Mouse (Mus musculus): ENCODE measurements around the gene Ddx11.

Gene Ddx11

GRCm38 (mm10) chr17:66123066-66123815 lies at the start of gene Ddx11:
TSS of gene Ddx11 (plus strand) at chr17:66123520.
- peak; percentile 99 for DNase-seq

GRCm38 (mm10) chr17:66073971-66074370 lies 49.3 kb upstream of the Ddx11 start:
- DNase-seq, result peak; percentile 25

- DNase-seq, result no peak
These were observed 47.5 kb upstream of the Ddx11 start for GRCm38 (mm10) chr17:66075827-66076173.

GRCm38 (mm10) chr17:66076174-66076927 lies 47.0 kb upstream of the Ddx11 start:
- DNase-seq, result no peak

GRCm38 (mm10) chr17:66076934-66077333 lies 46.4 kb upstream of the Ddx11 start, which contains the start of gene Ankrd12:
TSS of gene Ankrd12 (minus strand) at chr17:66077089.
- DNase-seq, result peak; percentile 100

GRCm38 (mm10) chr17:66077437-66077850 lies 45.9 kb upstream of the Ddx11 start:
- DNase-seq, result no peak

- peak; percentile 72 for DNase-seq
These were observed 38.8 kb upstream of the Ddx11 start for GRCm38 (mm10) chr17:66084486-66084885.

GRCm38 (mm10) chr17:66085038-66085437 lies 38.3 kb upstream of the Ddx11 start:
- no peak for DNase-seq

- no peak for DNase-seq
These were observed 33.1 kb upstream of the Ddx11 start for GRCm38 (mm10) chr17:66090251-66090650.

GRCm38 (mm10) chr17:66091392-66091791 lies 31.9 kb upstream of the Ddx11 start:
- DNase-seq, result peak; percentile 61

- peak; percentile 57 for DNase-seq
These were observed 31.3 kb upstream of the Ddx11 start for GRCm38 (mm10) chr17:66092065-66092464.

GRCm38 (mm10) chr17:66092664-66093063 lies 30.7 kb upstream of the Ddx11 start:
- peak; percentile 69 for DNase-seq

GRCm38 (mm10) chr17:66100566-66101379 lies 22.5 kb upstream of the Ddx11 start:
- DNase-seq, result peak; percentile 86

GRCm38 (mm10) chr17:66101380-66102330 lies 21.7 kb upstream of the Ddx11 start, which contains the start of gene Ndufv2:
TSS of gene Ndufv2 (minus strand) at chr17:66101559.
- peak; percentile 100 for DNase-seq

- DNase-seq, result no peak
These were observed 19.2 kb upstream of the Ddx11 start for GRCm38 (mm10) chr17:66104076-66104475.

- peak; percentile 93 for DNase-seq
These were observed 16.6 kb upstream of the Ddx11 start for GRCm38 (mm10) chr17:66106601-66107267.

- no peak for DNase-seq
These were observed 15.9 kb upstream of the Ddx11 start for GRCm38 (mm10) chr17:66107466-66107865.

GRCm38 (mm10) chr17:66108198-66108597 lies 15.1 kb upstream of the Ddx11 start:
- DNase-seq, result no peak

GRCm38 (mm10) chr17:66110746-66111145 lies 12.6 kb upstream of the Ddx11 start:
- peak; percentile 94 for DNase-seq

- DNase-seq, result peak; percentile 99
These were observed 11.8 kb upstream of the Ddx11 start, which contains the start of gene Washc1 for GRCm38 (mm10) chr17:66111402-66111959. TSS of gene Washc1 (plus strand) at chr17:66111545.

GRCm38 (mm10) chr17:66112166-66112565 lies 11.2 kb upstream of the Ddx11 start:
- DNase-seq, result no peak

All from heart, adult 11 months (tissue).